ENCODE assay signal across 13 mouse cellular contexts in genomic region chr7:24297361-24298095, GRCm38 (mm10). TPM values are rescaled to one million over a fixed set of nuclear protein-coding genes. Genes with fewer than 3 reads are reported as not detected.
DNase-seq lines count a peak whose midpoint lies in the region; ATAC-seq and TF ChIP-seq lines count a peak whose summit lies in the region.
"Had no signal": no experiment of that assay in that cellular context is flagged by ENCODE, and none has a peak within 500 bp of the region (broad histone marks: within the 10 kb centered on the region; RNA-seq: fewer than 3 reads in every experiment).

No protein-coding gene starts in this region.

- DNase-seq in heart, adult 9 months (ENCODE audit: low spot score in 2 of 2), result no peak
- no peak for DNase-seq in hindbrain, postnatal 0 days (ENCODE audit: low spot score)
- no peak for DNase-seq in midbrain, postnatal 0 days (ENCODE audit: low spot score)
- DNase-seq in cerebellum, postnatal 25 days, result no peak
- no peak for DNase-seq in lung, adult 2 months
- DNase-seq: kidney, postnatal 4 days; liver, embryonic 13.5 days; thymus, postnatal 14 days had no signal

- H3K27ac ChIP-seq in heart, embryonic 15.5 days, result no peak overlapping the region
- no peak overlapping the region for H3K27ac ChIP-seq in embryonic fibroblast, embryonic 13.5 days (ENCODE audit: insufficient read depth, low read length)
- no peak overlapping the region for H3K27ac ChIP-seq in hindbrain, postnatal 0 days
- H3K27ac ChIP-seq in midbrain, postnatal 0 days (ENCODE audit: low read depth, low read length), result no peak overlapping the region
- H3K27ac ChIP-seq: liver, embryonic 13.5 days had no signal

- no peak overlapping the region for H3K9ac ChIP-seq in heart, embryonic 15.5 days
- H3K9ac ChIP-seq in hindbrain, postnatal 0 days (replicated peaks; ENCODE audit: low read length), result peak overlapping the region; percentile 86; the same call in 1 of the 2 replicates
- H3K9ac ChIP-seq in midbrain, postnatal 0 days (replicated peaks; ENCODE audit: low read length, poor library complexity, severe bottlenecking), result no peak overlapping the region

- H3K9me3 ChIP-seq in heart, embryonic 15.5 days (replicated peaks), result no peaks in the 10 kb centered on the region
- H3K9me3 ChIP-seq in hindbrain, postnatal 0 days (ENCODE audit: low read length), result no peaks in the 10 kb centered on the region
- no peaks in the 10 kb centered on the region for H3K9me3 ChIP-seq in midbrain, postnatal 0 days (ENCODE audit: low read length)
- H3K9me3 ChIP-seq: liver, embryonic 13.5 days had no signal

- peaks cover 18% of the 10 kb centered on the region for H3K4me1 ChIP-seq in heart, embryonic 15.5 days (replicated peaks)
- H3K4me1 ChIP-seq in embryonic fibroblast, embryonic 13.5 days (ENCODE audit: control insufficient read depth, insufficient read depth, low read length), result peaks cover 2% of the 10 kb centered on the region; the same call in 1 of the 2 replicates
- H3K4me1 ChIP-seq in hindbrain, postnatal 0 days (ENCODE audit: insufficient read depth, low read length), result 0 out of 2 replicates have a peak, but pooled peaks cover 7% of the 10 kb centered on the region
- no peaks in the 10 kb centered on the region for H3K4me1 ChIP-seq in midbrain, postnatal 0 days (ENCODE audit: insufficient read depth, low read length)
- H3K4me1 ChIP-seq in lung, adult 2 months (ENCODE audit: control insufficient read depth, insufficient read depth, low read length), result no peaks in the 10 kb centered on the region; the same call in 1 of the 2 replicates

- TF ChIP-seq POLR2A in embryonic fibroblast, embryonic 13.5 days (IDR thresholded peaks at IDR 0.05; ENCODE audit: low read depth, low read length), result no peak
- no peak for TF ChIP-seq POLR2A in lung, adult 2 months (IDR thresholded peaks at IDR 0.05; ENCODE audit: borderline replicate concordance, extremely low read depth, low read depth, low read length)

- peak overlapping the region; percentile 89; the same call in 1 of the 2 replicates for H3K4me3 ChIP-seq in heart, embryonic 15.5 days
- H3K4me3 ChIP-seq in embryonic fibroblast, embryonic 13.5 days (ENCODE audit: insufficient read depth, low read length), result 0 out of 2 replicates have a peak overlapping the region, but pooled peaks have one; percentile 82
- 0 out of 2 replicates have a peak overlapping the region, but pooled peaks have one; percentile 72 for H3K4me3 ChIP-seq in hindbrain, postnatal 0 days (ENCODE audit: low read length)
- peak overlapping the region; percentile 73; the same call in 1 of the 2 replicates for H3K4me3 ChIP-seq in midbrain, postnatal 0 days (ENCODE audit: low read depth, low read length)
- H3K4me3 ChIP-seq in lung, adult 2 months (replicated peaks; ENCODE audit: extremely low read depth, low read depth, low read length), result no peak overlapping the region

- TF ChIP-seq CTCF in embryonic fibroblast, embryonic 13.5 days (IDR thresholded peaks at IDR 0.05; ENCODE audit: borderline replicate concordance, insufficient read depth, low read length), result no peak
- TF ChIP-seq CTCF in hindbrain, postnatal 0 days (IDR thresholded peaks at IDR 0.05; ENCODE audit: low read depth), result no peak
- TF ChIP-seq CTCF in midbrain, postnatal 0 days (IDR thresholded peaks at IDR 0.05), result no peak
- TF ChIP-seq CTCF in lung, adult 2 months (IDR thresholded peaks at IDR 0.05; ENCODE audit: insufficient read depth, low read length), result no peak

- WGBS in heart, embryonic 15.5 days, result 89% methylated on average over 15 of the region's 15 CpGs
- WGBS in hindbrain, postnatal 0 days, result 92% methylated on average over 15 of the region's 15 CpGs
- 91% methylated on average over 15 of the region's 15 CpGs for WGBS in midbrain, postnatal 0 days
- 93% methylated on average over 15 of the region's 15 CpGs for whole genome bisulfite sequencing in lung, adult 2 months

- no peaks in the 10 kb centered on the region for H3K27me3 ChIP-seq in heart, embryonic 15.5 days
- no peaks in the 10 kb centered on the region for H3K27me3 ChIP-seq in hindbrain, postnatal 0 days (ENCODE audit: insufficient read depth, low read length)
- H3K27me3 ChIP-seq in midbrain, postnatal 0 days (ENCODE audit: insufficient read depth, low read length), result no peaks in the 10 kb centered on the region
- H3K27me3 ChIP-seq: liver, embryonic 13.5 days; Patski had no signal

- no peak for ATAC-seq in heart, embryonic 15.5 days (replicated peaks; ENCODE audit: insufficient number of reproducible peaks, insufficient read depth, low FRiP score, low read depth)
- no peak for ATAC-seq in hindbrain, postnatal 0 days
- ATAC-seq in midbrain, postnatal 0 days (ENCODE audit: low FRiP score), result no peak
- ATAC-seq in megakaryocyte-erythroid progenitor cell, adult 5-6 weeks (replicated peaks; ENCODE audit: low FRiP score, low TSS enrichment, poor library complexity, severe bottlenecking), result no peak
- ATAC-seq: Patski had no signal

- H3K36me3 ChIP-seq in heart, embryonic 15.5 days, result peaks cover 46% of the 10 kb centered on the region
- peaks cover 33% of the 10 kb centered on the region for H3K36me3 ChIP-seq in hindbrain, postnatal 0 days (ENCODE audit: insufficient read depth, low read length)
- peaks cover 38% of the 10 kb centered on the region for H3K36me3 ChIP-seq in midbrain, postnatal 0 days (ENCODE audit: insufficient read depth, low read length)

- peak overlapping the region; percentile 91; the same call in 1 of the 2 replicates for H3K4me2 ChIP-seq in heart, embryonic 15.5 days
- peak overlapping the region; percentile 83; the same call in 1 of the 2 replicates for H3K4me2 ChIP-seq in hindbrain, postnatal 0 days (ENCODE audit: low read depth, low read length)
- peak overlapping the region; percentile 79 for H3K4me2 ChIP-seq in midbrain, postnatal 0 days (ENCODE audit: low read depth, low read length, poor library complexity, severe bottlenecking)

RNA-seq across cellular contexts. Expression of gene Zfp61, which starts 3.5 kb away (rescaled TPM):
- 14.3 and 19.4 TPM in 2 replicates for polyA plus RNA-seq in heart, embryonic 15.5 days (2015; fragmentation: Nextera tagmentation; extraction: Ambion mirVana)
- 11.7 and 14.8 TPM in 2 replicates for polyA plus RNA-seq in embryonic fibroblast, embryonic 13.5 days (2011; ENCODE audit: insufficient read length, low read depth, missing spikeins)
- total RNA-seq in hindbrain, postnatal 0 days (2014; rRNA removed), result 20.1 and 23.5 TPM in 2 replicates
- 26.1 and 31.6 TPM in 2 replicates for polyA plus RNA-seq in hindbrain, postnatal 0 days (2015; fragmentation: Nextera tagmentation; extraction: Ambion mirVana)
- 18.3 and 30.9 TPM in 2 replicates for total RNA-seq in midbrain, postnatal 0 days (2014; rRNA removed)
- polyA plus RNA-seq in midbrain, postnatal 0 days (2015; fragmentation: Nextera tagmentation; extraction: Ambion mirVana), result 30.3 and 32.4 TPM in 2 replicates
- 9.3 and 10.9 TPM in 2 replicates for total RNA-seq in megakaryocyte-erythroid progenitor cell, adult 5-6 weeks (2014; fragmentation: Nextera tagmentation)
- total RNA-seq in megakaryocyte-erythroid progenitor cell, adult 5-6 weeks (2017), result 16.0 and 47.7 TPM in 2 replicates
- polyA plus RNA-seq in lung, adult 2 months (2012; rRNA removed), result 5.1 and 8.7 TPM in 2 replicates

RNA-seq across cellular contexts. Expression of gene Zfp94, which starts 18.9 kb away (rescaled TPM):
- polyA plus RNA-seq in heart, embryonic 15.5 days (2015; fragmentation: Nextera tagmentation; extraction: Ambion mirVana), result 4.3 and 5.5 TPM in 2 replicates
- polyA plus RNA-seq in embryonic fibroblast, embryonic 13.5 days (2011; ENCODE audit: insufficient read length, low read depth, missing spikeins), result 3.8 and 4.4 TPM in 2 replicates
- total RNA-seq in hindbrain, postnatal 0 days (2014; rRNA removed), result 9.6 and 12.0 TPM in 2 replicates
- polyA plus RNA-seq in hindbrain, postnatal 0 days (2015; fragmentation: Nextera tagmentation; extraction: Ambion mirVana), result 17.3 and 21.6 TPM in 2 replicates
- total RNA-seq in midbrain, postnatal 0 days (2014; rRNA removed), result 13.3 and 25.0 TPM in 2 replicates
- polyA plus RNA-seq in midbrain, postnatal 0 days (2015; fragmentation: Nextera tagmentation; extraction: Ambion mirVana), result 17.4 and 22.9 TPM in 2 replicates
- 3.3 and 6.7 TPM in 2 replicates for total RNA-seq in megakaryocyte-erythroid progenitor cell, adult 5-6 weeks (2014; fragmentation: Nextera tagmentation)
- total RNA-seq in megakaryocyte-erythroid progenitor cell, adult 5-6 weeks (2017), result 3.0 and 4.4 TPM in 2 replicates
- 3.9 and 9.0 TPM in 2 replicates for polyA plus RNA-seq in lung, adult 2 months (2012; rRNA removed)

RNA-seq across cellular contexts. Expression of gene Zfp93, which starts 27.3 kb away (rescaled TPM):
- polyA plus RNA-seq in heart, embryonic 15.5 days (2015; fragmentation: Nextera tagmentation; extraction: Ambion mirVana), result 5.4 and 6.5 TPM in 2 replicates
- polyA plus RNA-seq in embryonic fibroblast, embryonic 13.5 days (2011; ENCODE audit: insufficient read length, low read depth, missing spikeins), result 6.5 and 13.4 TPM in 2 replicates
- 5.4 and 6.9 TPM in 2 replicates for total RNA-seq in hindbrain, postnatal 0 days (2014; rRNA removed)
- polyA plus RNA-seq in hindbrain, postnatal 0 days (2015; fragmentation: Nextera tagmentation; extraction: Ambion mirVana), result 2.2 and 3.1 TPM in 2 replicates
- 7.4 and 11.1 TPM in 2 replicates for total RNA-seq in midbrain, postnatal 0 days (2014; rRNA removed)
- 2.2 and 2.7 TPM in 2 replicates for polyA plus RNA-seq in midbrain, postnatal 0 days (2015; fragmentation: Nextera tagmentation; extraction: Ambion mirVana)
- 0.30 and 0.59 TPM in 2 replicates for total RNA-seq in megakaryocyte-erythroid progenitor cell, adult 5-6 weeks (2014; fragmentation: Nextera tagmentation)
- 0.23 and 2.0 TPM in 2 replicates for total RNA-seq in megakaryocyte-erythroid progenitor cell, adult 5-6 weeks (2017)
- 1.5 and 1.6 TPM in 2 replicates for polyA plus RNA-seq in lung, adult 2 months (2012; rRNA removed)

RNA-seq across cellular contexts. Expression of gene Tescl, which starts 36.2 kb away (rescaled TPM):
- 0.28 TPM in 1 of 2 replicates, not detected in the other for polyA plus RNA-seq in heart, embryonic 15.5 days (2015; fragmentation: Nextera tagmentation; extraction: Ambion mirVana)
- polyA plus RNA-seq in embryonic fibroblast, embryonic 13.5 days (2011; ENCODE audit: insufficient read length, low read depth, missing spikeins), result not detected in 2 replicates
- not detected in 2 replicates for total RNA-seq in hindbrain, postnatal 0 days (2014; rRNA removed)
- polyA plus RNA-seq in hindbrain, postnatal 0 days (2015; fragmentation: Nextera tagmentation; extraction: Ambion mirVana), result 0.46 TPM in 1 of 2 replicates, not detected in the other
- total RNA-seq in midbrain, postnatal 0 days (2014; rRNA removed), result not detected in 2 replicates
- polyA plus RNA-seq in midbrain, postnatal 0 days (2015; fragmentation: Nextera tagmentation; extraction: Ambion mirVana), result 0.19 TPM in 1 of 2 replicates, not detected in the other
- total RNA-seq in megakaryocyte-erythroid progenitor cell, adult 5-6 weeks (2014; fragmentation: Nextera tagmentation), result not detected in 2 replicates
- total RNA-seq in megakaryocyte-erythroid progenitor cell, adult 5-6 weeks (2017), result not detected in 2 replicates
- polyA plus RNA-seq in lung, adult 2 months (2012; rRNA removed), result 0.58 and 2.0 TPM in 2 replicates
- total RNA-seq: granulocyte monocyte progenitor cell, adult 5-6 weeks had no signal
- polyA plus RNA-seq: liver, embryonic 13.5 days; Patski had no signal

RNA-seq across cellular contexts. Expression of gene Zfp108, which starts 42.9 kb away (rescaled TPM):
- polyA plus RNA-seq in heart, embryonic 15.5 days (2015; fragmentation: Nextera tagmentation; extraction: Ambion mirVana), result 2.1 and 3.0 TPM in 2 replicates
- polyA plus RNA-seq in embryonic fibroblast, embryonic 13.5 days (2011; ENCODE audit: insufficient read length, low read depth, missing spikeins), result 2.8 and 3.0 TPM in 2 replicates
- total RNA-seq in hindbrain, postnatal 0 days (2014; rRNA removed), result 7.5 and 9.1 TPM in 2 replicates
- polyA plus RNA-seq in hindbrain, postnatal 0 days (2015; fragmentation: Nextera tagmentation; extraction: Ambion mirVana), result 3.0 and 3.7 TPM in 2 replicates
- total RNA-seq in midbrain, postnatal 0 days (2014; rRNA removed), result 5.5 and 7.4 TPM in 2 replicates
- polyA plus RNA-seq in midbrain, postnatal 0 days (2015; fragmentation: Nextera tagmentation; extraction: Ambion mirVana), result 3.4 and 3.7 TPM in 2 replicates
- 0.67 and 1.8 TPM in 2 replicates for total RNA-seq in megakaryocyte-erythroid progenitor cell, adult 5-6 weeks (2014; fragmentation: Nextera tagmentation)
- total RNA-seq in megakaryocyte-erythroid progenitor cell, adult 5-6 weeks (2017), result 1.4 TPM in 1 of 2 replicates, not detected in the other
- 0.76 and 0.83 TPM in 2 replicates for polyA plus RNA-seq in lung, adult 2 months (2012; rRNA removed)
